Mouse (Mus musculus) C2C12 (cell line): Measurements from ENCODE around the gene Slc35f6. TPM values are rescaled to one million over a fixed set of nuclear protein-coding genes. Genes with fewer than 3 reads are reported as not detected.

Source experiments
- H3K27me3 ChIP-seq: one replicate; pipeline ENCODE4 v1.6.1; 2011; ENCODE audit not compliant: control insufficient read depth, insufficient read depth, insufficient read length
- H3K36me3 ChIP-seq: one replicate; pipeline ENCODE4 v1.6.1; 2011; ENCODE audit not compliant: control insufficient read depth, insufficient read depth
- H3K4me3 ChIP-seq: one replicate; pipeline ENCODE4 v1.5.1; 2011; ENCODE audit warnings: mild to moderate bottlenecking, control low read depth; ENCODE audit not compliant: poor library complexity, insufficient read depth, severe bottlenecking
- H3K79me2 ChIP-seq: one replicate; pipeline ENCODE4 v1.6.1; 2011; ENCODE audit not compliant: control insufficient read depth, insufficient read depth
- H3K79me3 ChIP-seq: one replicate; pipeline ENCODE4 v1.6.1; 2011; ENCODE audit warnings: low read depth, control low read depth
- H3ac ChIP-seq: one replicate; pipeline ENCODE3; 2011; ENCODE audit warnings: low read depth; ENCODE audit not compliant: control insufficient read depth, insufficient read length
- CEBPB ChIP-seq: IDR thresholded peaks from one replicate; pipeline ENCODE4 v1.6.1; 2011; ENCODE audit warnings: low read depth, mild to moderate bottlenecking, control low read depth, moderate library complexity
- CTCF ChIP-seq: IDR thresholded peaks from one replicate; pipeline ENCODE4 v1.5.1; 2011; ENCODE audit not compliant: control insufficient read depth, insufficient read depth, insufficient read length
- FOSL1 ChIP-seq: IDR thresholded peaks from one replicate; pipeline ENCODE4 v1.8.0; 2011; ENCODE audit warnings: mild to moderate bottlenecking, low read length; ENCODE audit not compliant: poor library complexity, insufficient read depth, severe bottlenecking
- MAX ChIP-seq: IDR thresholded peaks from one replicate; pipeline ENCODE4 v1.6.1; 2011; ENCODE audit warnings: mild to moderate bottlenecking, control low read depth
- MYOD1 ChIP-seq: IDR thresholded peaks from one replicate; pipeline ENCODE4 v1.6.1; 2011; ENCODE audit warnings: low read depth; ENCODE audit not compliant: control insufficient read depth, insufficient read length
- MYOG ChIP-seq: IDR thresholded peaks from one replicate; pipeline ENCODE4 v1.6.1; 2011; ENCODE audit not compliant: control insufficient read depth, insufficient read length; ENCODE audit errors: extremely low read depth
- USF1 ChIP-seq: IDR thresholded peaks from one replicate; pipeline ENCODE4 v1.6.1; 2011; ENCODE audit warnings: low read depth, mild to moderate bottlenecking, control low read depth, moderate library complexity
- polyA plus RNA-seq: library from polyadenylated mRNA; unstranded; fragments of >200 nt; fragmentation: generic; extraction: Trizol; gene quantifications from one replicate; pipeline ENCODE4 v1.2.1, GENCODE M21; 2012; ENCODE audit warnings: missing spikeins

Gene Slc35f6
- polyA plus RNA-seq, 1 experiment = 24.9 TPM

GRCm38 (mm10) chr5:30613242-30613641 is 34.5 kb upstream of the Slc35f6 start:
- TF ChIP-seq FOSL1 (no peak), MAX (no peak), USF1 (no peak), MYOG (no peak), MYOD1 (no peak), CTCF (no peak), CEBPB (no peak)
- Histone ChIP-seq H3K27me3 (peaks cover 53% of the 10 kb centered on the region), H3K79me3 (no peaks in the 10 kb centered on the region)

GRCm38 (mm10) chr5:30614221-30614620 is 33.5 kb upstream of the Slc35f6 start:
- Histone ChIP-seq H3K36me3 (no peaks in the 10 kb centered on the region), H3K27me3 (peaks cover 48% of the 10 kb centered on the region), H3K79me2 (no peaks in the 10 kb centered on the region), H3K79me3 (no peaks in the 10 kb centered on the region), H3K4me3 (no peak overlapping the region), H3ac (no peak overlapping the region)
- TF ChIP-seq MYOG = no peak
- no peak for TF ChIP-seq CEBPB
- no peak for TF ChIP-seq MYOD1
- no peak for TF ChIP-seq CTCF
- TF ChIP-seq MAX = no peak
- TF ChIP-seq USF1 = no peak
- no peak for TF ChIP-seq FOSL1

More at GRCm38 (mm10) chr5:30613242-30613641, 34.5 kb upstream of the Slc35f6 start:
- Histone ChIP-seq H3K4me3 (no peak overlapping the region), H3K79me2 (no peaks in the 10 kb centered on the region), H3ac (no peak overlapping the region), H3K36me3 (no peaks in the 10 kb centered on the region)

DNA sequence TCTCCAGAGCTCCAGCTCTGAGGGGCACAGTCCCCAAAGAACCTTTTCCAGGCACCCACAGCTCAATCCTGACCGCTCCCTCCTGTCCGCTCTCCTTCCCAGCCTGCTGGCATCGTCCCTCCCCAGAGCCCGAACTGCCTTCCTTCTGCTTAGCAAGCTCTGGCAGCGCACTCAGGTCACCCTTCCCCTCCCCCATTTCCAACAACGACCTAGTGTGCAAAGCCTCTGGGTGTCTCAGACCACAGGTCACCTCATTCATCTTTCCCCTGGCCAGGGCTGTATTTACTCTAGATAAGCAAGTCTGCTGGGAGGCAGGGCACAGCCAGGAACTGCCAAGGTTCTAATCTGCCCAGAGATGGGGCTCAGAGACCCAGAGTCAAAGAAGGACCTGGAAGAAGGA is 32.3 kb upstream of the Slc35f6 start:
- Histone ChIP-seq H3K79me2 (no peaks in the 10 kb centered on the region), H3K4me3 (no peak overlapping the region), H3K79me3 (no peaks in the 10 kb centered on the region), H3ac (no peak overlapping the region), H3K36me3 (no peaks in the 10 kb centered on the region), H3K27me3 (peaks cover 40% of the 10 kb centered on the region)
- TF ChIP-seq USF1 (no peak), MYOD1 (no peak), CTCF (no peak)

DNA sequence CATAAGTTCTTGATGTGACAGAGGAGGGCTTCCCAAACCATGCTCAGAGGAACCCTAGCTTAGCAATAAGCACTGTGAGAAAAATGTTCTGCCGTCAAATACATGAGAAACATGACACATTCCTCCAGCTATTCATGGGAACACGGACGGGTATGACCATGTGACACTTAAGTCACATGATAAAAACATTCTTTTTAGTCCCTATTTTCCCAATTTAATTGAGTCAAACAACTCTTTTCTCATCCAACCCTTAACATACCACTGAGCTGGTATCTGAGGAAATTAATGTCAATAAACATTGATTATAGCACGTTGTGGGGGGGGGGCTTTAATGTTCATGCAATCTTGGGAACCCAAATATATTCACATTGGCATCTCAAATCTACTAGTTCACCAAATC is 31.9 kb upstream of the Slc35f6 start:
- Histone ChIP-seq H3K79me3 (no peaks in the 10 kb centered on the region), H3K79me2 (no peaks in the 10 kb centered on the region), H3ac (no peak overlapping the region), H3K27me3 (peaks cover 41% of the 10 kb centered on the region), H3K4me3 (no peak overlapping the region), H3K36me3 (no peaks in the 10 kb centered on the region)
- TF ChIP-seq FOSL1 (no peak), USF1 (no peak), CEBPB (no peak), MYOD1 (no peak), CTCF (no peak), MAX (no peak), MYOG (no peak)

- peaks cover 42% of the 10 kb centered on the region for H3K27me3 ChIP-seq
- no peaks in the 10 kb centered on the region for H3K79me3 ChIP-seq
- no peak overlapping the region for H3ac ChIP-seq
- no peak overlapping the region for H3K4me3 ChIP-seq
- H3K79me2 ChIP-seq = no peaks in the 10 kb centered on the region
- no peaks in the 10 kb centered on the region for H3K36me3 ChIP-seq
- TF ChIP-seq CEBPB (no peak), USF1 (no peak), MYOG (no peak)
Observed at GRCm38 (mm10) chr5:30616644-30617043, 31.1 kb upstream of the Slc35f6 start.

- H3K36me3 ChIP-seq = no peaks in the 10 kb centered on the region
- H3K79me2 ChIP-seq = no peaks in the 10 kb centered on the region
- H3ac ChIP-seq = no peak overlapping the region
- H3K27me3 ChIP-seq = peaks cover 45% of the 10 kb centered on the region
- H3K79me3 ChIP-seq = no peaks in the 10 kb centered on the region
- TF ChIP-seq CTCF (no peak), MAX (no peak), USF1 (no peak), CEBPB (no peak), MYOG (no peak), MYOD1 (no peak)
- H3K4me3 ChIP-seq = no peak overlapping the region
Observed at GRCm38 (mm10) chr5:30617357-30617756, 30.4 kb upstream of the Slc35f6 start.
